Mouse (Mus musculus) heart, postnatal 14 days (tissue): ENCODE results near the gene Gpr37l1. TPM values are rescaled to one million over a fixed set of nuclear protein-coding genes. Genes with fewer than 3 reads are reported as not detected.
A peak's percentile ranks its signal among the peaks of the same experiment; 100 is the strongest.

ENCODE experiments used
- DNase-seq, 2 experiments: peaks; one replicate each; pipeline ENCODE4 v3.0.0; 2021 to 2022
- intact Hi-C: fragments of 180-260 bp; cut with DNase I; formaldehyde crosslinking; loops from one replicate; pipeline ENCODE4 v1.15.1; 2025
- total RNA-seq, 2 experiments: library from RNA; stranded (reverse); gene quantifications; 2 replicates each; pipeline ENCODE4 v1.2.3; 2021

Gene Gpr37l1
- total RNA-seq, 2 experiments from 2014 or later: 0.32 to 0.48 TPM

- intact Hi-C loops: no loop called here
- peak; percentile 68 to 79 for DNase-seq
Observed at GRCm38 (mm10) chr1:135154411-135154959, 13.0 kb downstream of the Gpr37l1 start.

- intact Hi-C loops: no loop called here
- no peak for DNase-seq
Observed at GRCm38 (mm10) chr1:135154011-135154410, 13.5 kb downstream of the Gpr37l1 start.

DNA sequence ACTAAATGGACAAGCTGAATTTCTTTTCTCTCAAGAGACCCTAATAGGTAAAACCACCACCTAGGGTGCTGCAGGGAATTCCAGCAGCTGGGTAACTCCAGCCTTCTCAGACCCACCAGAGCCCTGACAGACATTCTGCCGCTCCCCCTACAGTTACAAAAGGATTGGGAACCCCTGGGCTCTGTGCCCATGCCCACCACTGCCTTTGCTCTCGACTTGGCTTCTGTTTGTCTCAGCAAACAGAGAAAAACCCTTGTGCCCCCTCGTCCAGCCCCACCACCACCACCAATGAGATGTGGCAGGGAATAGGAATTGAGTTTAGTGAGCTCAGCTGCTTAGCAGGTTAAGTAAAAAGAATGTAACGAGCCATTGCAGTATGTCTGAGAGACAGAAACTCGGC, 18.5 kb downstream of the Gpr37l1 start:
- DNase-seq: no peak
- intact Hi-C loops: no loop called here

- intact Hi-C loops: no loop called here
- DNase-seq: no peak
Observed at GRCm38 (mm10) chr1:135148476-135148875, 19.0 kb downstream of the Gpr37l1 start.

GRCm38 (mm10) chr1:135147702-135148058, 19.8 kb downstream of the Gpr37l1 start:
- intact Hi-C loops: no loop called here
- no peak for DNase-seq

- peak; percentile 85 to 88 for DNase-seq
- intact Hi-C loops: no loop called here
Observed at GRCm38 (mm10) chr1:135146946-135147701, 20.4 kb downstream of the Gpr37l1 start.

DNA sequence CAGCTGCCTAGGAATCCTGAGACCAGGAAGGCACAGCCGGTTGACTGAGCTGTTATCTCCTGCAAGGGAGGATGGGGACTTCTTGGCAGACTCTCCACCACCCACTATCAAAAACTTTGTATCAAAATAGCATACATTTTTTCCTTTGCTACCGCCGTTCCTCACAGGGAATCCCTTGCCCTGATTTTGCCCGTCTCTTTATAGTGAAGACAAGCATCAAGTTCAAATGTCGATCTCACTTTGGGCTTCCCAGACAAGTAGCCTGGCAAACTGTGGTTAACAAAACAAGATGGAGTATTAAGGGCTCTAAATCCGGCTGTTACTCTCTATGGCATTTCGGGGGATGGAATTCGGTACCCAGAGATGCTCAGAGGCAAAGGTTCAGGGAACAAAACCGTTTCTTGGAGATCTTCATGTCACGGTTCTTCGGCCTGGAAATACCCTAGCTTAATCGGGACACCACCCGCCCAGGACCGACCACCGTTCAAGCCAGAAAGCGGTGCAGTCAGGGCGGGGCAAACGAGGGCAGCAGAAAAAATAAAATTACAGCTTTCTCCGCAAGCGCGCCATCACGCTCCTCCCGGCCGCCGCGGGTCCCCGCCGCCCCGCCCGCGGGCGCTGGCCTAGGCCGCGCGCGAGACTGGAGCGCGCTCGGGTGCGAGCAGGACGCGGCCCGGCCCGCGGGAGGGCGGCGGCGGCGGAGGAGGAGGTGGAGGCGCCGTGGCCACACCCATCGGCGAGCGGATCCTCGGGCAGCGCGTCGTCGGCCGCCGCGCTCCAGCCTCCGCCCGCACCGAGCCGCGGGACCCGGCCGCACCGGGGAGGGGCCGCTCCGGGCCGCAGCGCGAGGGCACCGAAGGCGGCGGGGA, 21.2 kb downstream of the Gpr37l1 start, which contains the start of gene Arl8a:
TSS of gene Arl8a (plus strand) at position 748 of the 869 bp plus-strand sequence.
- DNase-seq: peak; percentile 88 to 94
- intact Hi-C loops: no loop called here

GRCm38 (mm10) chr1:135143940-135144339, 23.5 kb downstream of the Gpr37l1 start:
- intact Hi-C loops: no loop called here
- no peak for DNase-seq

DNA sequence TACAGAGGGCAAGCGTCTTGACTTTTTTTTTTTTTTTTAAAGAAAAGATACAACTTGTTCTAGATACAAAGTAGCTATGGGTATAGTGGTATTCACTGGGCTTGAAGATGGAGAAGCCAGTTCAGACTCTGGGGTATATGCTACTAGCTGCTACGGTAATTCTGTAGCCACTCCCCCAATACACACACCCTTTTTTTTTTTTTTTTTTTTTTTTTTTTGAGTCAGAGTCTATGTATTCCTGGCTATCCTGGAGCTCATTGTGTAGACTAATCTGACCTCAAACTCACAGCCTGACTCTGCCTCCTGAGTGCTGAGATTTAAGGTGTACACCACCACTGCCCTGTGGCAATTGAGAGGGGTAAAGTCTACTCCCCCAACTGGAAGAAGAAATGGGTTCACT, 25.0 kb downstream of the Gpr37l1 start:
- DNase-seq: no peak
- intact Hi-C loops: no loop called here

DNA sequence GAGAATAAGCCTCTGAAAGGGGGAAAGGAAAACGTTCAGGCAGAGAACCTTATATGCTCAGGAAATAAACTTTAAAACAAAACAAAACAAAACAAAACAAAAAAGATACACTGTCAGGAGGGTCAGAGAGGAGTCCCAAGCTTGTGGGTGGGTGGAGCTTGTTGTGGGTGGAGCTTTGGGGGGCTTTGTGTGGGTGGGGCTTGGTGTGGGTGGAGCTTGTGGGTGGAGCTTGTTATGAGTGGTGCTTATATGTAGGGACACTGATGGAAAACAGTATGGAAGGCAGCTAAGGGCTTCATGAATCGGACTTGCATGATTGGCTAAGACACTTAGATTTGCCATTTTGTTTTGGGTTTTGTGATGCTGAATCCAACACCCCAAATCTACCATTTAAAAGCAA, 27.6 kb downstream of the Gpr37l1 start:
- DNase-seq: no peak
- intact Hi-C loops: no loop called here

DNA sequence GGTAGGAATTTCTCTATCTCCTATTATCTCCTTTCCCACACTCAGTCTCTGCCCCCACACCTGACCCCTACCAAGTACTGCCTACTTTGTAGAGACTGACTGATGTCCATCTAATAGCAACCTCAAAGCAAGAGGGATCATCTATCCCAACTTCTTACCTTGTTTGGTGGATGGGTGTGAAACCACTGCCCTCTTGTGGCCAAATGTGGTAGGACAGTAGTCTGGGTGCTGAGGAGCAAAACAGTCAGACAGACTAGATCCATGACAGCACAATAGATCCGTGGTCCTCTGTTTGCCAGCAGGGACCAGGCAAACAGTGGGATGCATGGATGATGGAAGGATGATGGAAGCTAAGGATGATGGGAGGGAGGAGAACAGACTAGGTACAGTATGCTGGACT, 31.0 kb downstream of the Gpr37l1 start:
- intact Hi-C loops: no loop called here
- peak; percentile 66 to 76 for DNase-seq

GRCm38 (mm10) chr1:135135111-135135787, 32.2 kb downstream of the Gpr37l1 start:
- no peak for DNase-seq
- intact Hi-C loops: no loop called here

- intact Hi-C loops: no loop called here
Observed at GRCm38 (mm10) chr1:135133678-135134435, 33.6 kb downstream of the Gpr37l1 start.

DNA sequence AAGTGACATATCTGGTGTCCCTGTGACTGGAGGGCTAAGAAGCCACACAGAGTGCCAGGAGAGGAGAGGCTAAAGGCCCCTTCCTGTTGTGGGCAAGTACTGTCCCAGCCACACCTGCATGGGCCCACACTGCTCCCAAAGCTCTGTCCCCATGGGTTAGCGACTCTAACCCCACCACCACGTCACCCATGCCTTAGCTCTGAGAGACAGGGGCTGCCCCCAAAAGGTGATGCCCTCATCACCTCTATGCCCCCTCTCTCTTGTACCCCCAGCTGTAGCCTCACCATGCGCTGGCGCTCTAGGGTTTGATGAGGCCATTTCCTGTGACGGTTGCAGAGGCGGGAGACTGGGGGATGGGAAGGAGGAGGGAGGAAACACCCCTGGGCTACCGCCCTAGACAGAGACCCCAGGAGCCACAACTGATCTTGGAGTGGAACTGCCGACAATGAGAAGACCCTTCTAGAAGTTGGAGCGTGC, 34.5 kb downstream of the Gpr37l1 start:
- intact Hi-C loops: no loop called here
- no peak for DNase-seq

More at GRCm38 (mm10) chr1:135133678-135134435, 33.6 kb downstream of the Gpr37l1 start:
- DNase-seq: no peak

- intact Hi-C loops: no loop called here
- DNase-seq: peak; percentile 72 to 81
Observed at GRCm38 (mm10) chr1:135132473-135132872, 35.0 kb downstream of the Gpr37l1 start, which contains the start of gene Ptpn7. Gene Ptpn7 (plus strand): TSS chr1:135132700.

DNA sequence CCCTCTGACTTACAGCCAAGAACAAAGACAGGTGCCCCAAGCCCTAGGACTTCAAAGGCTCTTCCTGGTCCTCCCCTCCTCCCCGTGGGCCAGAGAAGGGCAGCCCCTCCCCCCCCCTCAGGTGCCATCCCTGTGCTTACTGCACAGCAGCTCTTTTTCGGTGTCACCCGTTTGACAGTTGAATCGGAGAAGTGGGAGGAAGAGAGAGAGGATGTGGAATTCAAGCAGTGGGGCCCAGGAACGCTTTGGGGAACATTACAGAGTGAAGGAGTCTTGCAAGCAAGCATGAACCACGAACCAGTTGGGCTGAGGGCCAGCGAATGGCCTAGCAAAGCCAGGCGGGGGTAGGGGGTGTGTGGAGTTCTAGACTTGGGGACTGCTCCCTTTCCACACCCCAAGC, 35.9 kb downstream of the Gpr37l1 start:
- no peak for DNase-seq
- intact Hi-C loops: loop anchor here (2.0 kb wide), 1 partner anchor 19 kb away; no protein-coding TSS in a partner anchor

GRCm38 (mm10) chr1:135131034-135131433, 36.4 kb downstream of the Gpr37l1 start:
- DNase-seq: no peak

GRCm38 (mm10) chr1:135130376-135131018, 37.0 kb downstream of the Gpr37l1 start:
- intact Hi-C loops: loop anchor here (2.0 kb wide), 1 partner anchor 18 kb away; no protein-coding TSS in a partner anchor
- no peak for DNase-seq

More at GRCm38 (mm10) chr1:135131034-135131433, 36.4 kb downstream of the Gpr37l1 start:
- intact Hi-C loops: loop anchor here (2.0 kb wide), 1 partner anchor 18 kb away; no protein-coding TSS in a partner anchor
